Mouse (Mus musculus): ENCODE measurements around the gene Hoxc4.

Hoxc4 gene

DNA sequence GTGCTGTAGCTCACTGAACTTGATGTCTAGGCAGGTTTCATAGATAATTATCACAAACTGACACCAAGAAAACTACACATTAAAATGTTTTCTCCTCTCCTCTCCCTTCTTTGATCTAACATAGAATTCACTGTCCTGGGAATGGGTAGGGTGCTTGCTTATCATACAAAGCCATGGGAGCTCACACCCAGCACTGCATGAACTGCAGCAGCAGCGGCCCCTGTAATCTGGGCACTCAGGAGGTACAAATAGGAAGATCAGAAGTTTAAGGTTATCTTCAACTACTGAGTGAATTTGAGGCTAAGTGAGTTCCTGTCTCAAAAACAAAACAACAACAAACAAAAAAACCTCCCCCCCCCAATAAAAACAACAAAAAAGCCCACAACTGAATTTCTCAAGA is 66.2 kb downstream of the Hoxc4 start:
- DNase-seq (ENCODE audit: low spot score): no peak

DNA sequence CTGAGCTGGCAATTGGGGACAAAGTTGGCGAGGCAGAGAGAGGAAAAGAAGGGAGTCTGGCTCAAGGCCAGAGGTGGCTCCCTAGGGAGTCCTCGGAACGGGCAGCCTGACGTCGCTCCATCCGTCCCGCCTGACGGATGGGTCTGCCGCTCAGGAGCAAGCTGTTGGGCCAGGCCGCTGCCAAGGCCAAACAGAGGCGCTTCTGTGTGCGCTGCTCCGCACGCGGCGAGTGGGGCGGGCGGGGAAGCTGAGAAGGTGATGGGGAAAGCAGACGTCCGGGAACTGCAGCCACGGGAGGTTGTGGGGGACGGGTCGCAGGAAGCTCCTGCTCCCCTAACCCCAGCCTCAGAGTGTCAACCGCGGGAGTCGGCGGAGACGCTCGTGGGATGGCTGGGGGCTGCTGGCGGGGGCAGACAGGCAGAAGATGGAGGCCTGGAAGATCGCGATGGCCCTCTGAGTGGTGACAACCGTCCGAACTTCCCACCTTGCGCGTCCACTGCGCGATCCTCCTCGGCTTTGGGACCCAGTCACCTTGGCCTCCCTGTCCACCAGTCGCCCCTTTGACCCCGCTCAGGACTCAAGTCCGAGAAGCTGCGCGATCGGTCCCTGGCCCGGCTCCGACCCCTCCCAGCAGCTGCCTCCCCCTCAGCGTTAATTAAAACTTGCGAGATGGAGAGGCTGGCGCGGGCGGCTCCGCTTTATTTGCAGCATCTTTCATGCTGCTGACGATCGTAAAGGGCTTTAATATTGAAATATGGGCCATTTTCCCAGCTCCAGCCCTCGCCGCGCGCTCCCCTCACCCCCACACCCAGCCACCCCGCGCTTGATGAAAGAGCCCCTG is 67.3 kb downstream of the Hoxc4 start:
- DNase-seq (ENCODE audit: low spot score): no peak

Measured in urinary bladder, postnatal 10 days (tissue).